Mouse (Mus musculus) lung, adult 2 months (tissue): Measurements from ENCODE around the gene Asb18.

Source experiments
- CTCF ChIP-seq: fragments of 200-500 bp; IDR thresholded peaks from 2 replicates; pipeline ENCODE4 v1.5.1; 2011; ENCODE audit warnings: mild to moderate bottlenecking, low read length, control low read depth; ENCODE audit not compliant: insufficient read depth
- POLR2A ChIP-seq: fragments of 200-500 bp; IDR thresholded peaks from 2 replicates; pipeline ENCODE4 v1.6.1; 2011; ENCODE audit warnings: low read depth, mild to moderate bottlenecking, control low read depth, low read length, borderline replicate concordance; ENCODE audit errors: extremely low read depth

- TF ChIP-seq CTCF (no peak), POLR2A (no peak)
Measured at GRCm38 (mm10) chr1:89969714-89970110, 44.8 kb downstream of the Asb18 start.
